Mouse (Mus musculus) cerebellum, adult 9-10 months (tissue): ENCODE measurements around the gene Hes6.

Experiments used
- DNase-seq: peaks from one replicate; pipeline ENCODE4 v3.0.0; 2022

Gene Hes6

DNA sequence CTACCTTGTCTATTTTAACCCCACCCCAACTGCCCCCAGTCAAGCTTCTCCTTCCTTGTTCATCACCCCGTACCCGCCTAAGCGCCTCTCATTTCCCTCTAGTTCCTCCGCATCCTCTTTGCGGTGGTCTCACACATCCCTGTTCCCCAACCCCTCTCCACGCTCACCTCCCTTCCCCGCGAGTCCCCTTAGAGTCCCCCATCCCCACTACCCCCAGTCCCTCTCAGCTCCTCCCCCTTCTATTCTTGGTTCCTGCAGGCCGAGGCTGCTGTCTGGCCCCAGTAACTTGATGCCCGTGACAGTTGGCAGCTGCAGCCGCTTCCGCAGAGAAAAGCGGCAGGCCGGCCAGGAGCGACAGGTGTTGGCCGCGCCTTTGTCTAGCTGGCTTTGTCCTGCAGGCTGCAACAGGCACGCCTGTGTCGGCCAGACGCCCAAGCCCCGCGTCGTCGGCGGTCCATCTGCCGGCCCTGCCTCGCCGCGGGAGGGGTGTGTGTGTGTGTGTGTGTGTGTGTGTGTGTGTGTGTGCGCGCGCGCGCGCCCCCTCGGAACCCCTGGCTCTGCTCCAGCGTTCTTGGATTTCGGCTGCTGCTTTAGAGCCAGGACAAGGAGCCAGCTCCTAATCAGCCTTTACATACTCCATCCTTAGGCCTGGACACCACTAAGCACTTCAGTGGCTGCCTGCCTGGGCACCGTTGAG lies at the start of gene Hes6:
Gene Hes6 (minus strand): TSS at position 141 of the 697 bp plus-strand sequence.
- peak; percentile 89 for DNase-seq

- DNase-seq, result no peak
Observed at GRCm38 (mm10) chr1:91463336-91463995, 49.6 kb upstream of the Hes6 start.

DNA sequence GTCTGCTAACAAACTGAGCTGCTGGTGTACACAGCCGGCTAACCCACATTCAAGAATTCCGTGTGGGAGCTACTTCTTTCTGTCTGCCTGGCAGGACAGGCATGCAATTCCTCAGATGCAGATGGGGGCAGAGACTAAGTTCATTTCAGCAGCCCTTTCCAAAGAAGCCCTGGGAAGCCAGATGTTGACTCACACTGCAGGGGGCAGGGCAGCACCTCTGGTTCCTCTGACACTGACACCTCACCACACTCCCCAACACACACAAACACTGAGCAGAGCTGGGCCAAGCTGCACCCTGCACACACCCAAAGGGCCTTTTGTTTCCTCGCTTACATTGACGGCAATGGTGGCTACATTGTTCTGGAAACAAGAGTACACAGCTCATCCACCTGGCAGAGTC lies 46.7 kb upstream of the Hes6 start:
- peak; percentile 43 for DNase-seq

DNA sequence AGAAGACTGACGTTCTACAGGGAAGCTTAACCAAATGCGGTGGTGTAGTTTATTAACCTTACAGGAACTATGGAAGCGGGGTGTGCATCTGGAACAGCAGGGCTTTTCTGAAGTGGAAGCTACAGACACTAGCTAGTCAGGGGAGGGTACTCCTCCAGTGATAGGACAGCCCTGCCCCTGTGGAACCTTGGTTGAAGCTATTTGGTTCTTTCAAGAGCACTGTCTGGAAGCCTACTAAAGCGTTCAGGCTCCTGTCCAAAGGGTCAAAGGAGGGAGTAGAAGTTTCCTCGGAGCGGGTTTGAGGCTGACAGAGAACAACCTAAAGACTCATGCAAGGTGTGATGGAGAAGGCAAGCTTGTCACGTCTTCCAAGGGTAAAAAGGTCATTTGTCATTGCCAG lies 46.2 kb upstream of the Hes6 start:
- no peak for DNase-seq

GRCm38 (mm10) chr1:91459059-91459809 lies 45.4 kb upstream of the Hes6 start, which contains the start of gene Per2:
TSS of gene Per2 (minus strand) at chr1:91459324.
- DNase-seq, result peak; percentile 100

DNA sequence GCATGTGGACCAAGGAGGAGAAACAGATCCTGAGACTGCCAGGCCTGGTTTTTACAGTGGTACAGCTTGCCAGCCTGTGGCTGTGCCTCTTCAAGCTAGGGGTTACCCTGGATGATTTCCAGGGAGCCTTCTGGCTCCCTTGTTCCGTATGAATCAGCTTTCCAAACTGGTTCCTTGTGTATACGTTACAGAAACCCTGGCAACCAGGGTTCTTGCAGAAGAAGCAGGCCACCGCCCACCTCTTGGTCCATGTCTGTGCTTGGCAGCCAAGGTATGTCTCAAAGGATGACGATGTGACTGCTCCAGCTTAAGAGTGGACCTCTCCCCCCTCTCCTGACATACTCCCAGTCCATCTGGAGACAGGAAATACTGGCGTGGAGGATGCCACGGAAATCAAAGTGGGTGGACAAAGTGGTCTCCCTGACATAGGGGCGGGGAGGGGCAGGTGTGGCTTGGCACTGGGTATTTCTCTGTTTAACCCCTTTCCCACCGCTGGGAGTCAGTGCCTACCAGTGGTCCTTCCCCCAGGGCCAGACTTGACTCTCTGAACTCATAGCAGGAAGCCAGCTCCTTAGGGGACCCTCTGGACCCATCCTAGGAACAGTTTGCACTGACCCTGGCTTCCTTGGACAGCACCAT lies 44.5 kb upstream of the Hes6 start:
- peak; percentile 76 for DNase-seq

DNA sequence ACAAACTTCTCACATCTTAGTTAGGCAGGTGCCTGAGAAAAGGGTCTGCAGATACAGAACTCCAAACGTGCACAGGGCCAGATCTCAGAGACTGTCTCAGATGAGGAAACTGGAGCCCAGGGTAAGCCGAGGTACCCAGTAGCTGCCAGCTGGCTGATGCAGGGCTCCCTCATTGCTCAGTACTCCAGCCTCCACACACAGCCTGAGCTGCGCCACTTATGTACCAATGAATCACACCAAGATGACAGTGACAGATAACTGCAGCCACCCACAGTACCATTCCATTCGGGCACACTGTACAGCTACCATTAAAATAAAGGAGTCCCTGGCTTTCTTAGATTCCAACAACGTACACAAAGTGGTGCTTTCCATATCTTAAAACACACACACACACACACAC lies 43.9 kb upstream of the Hes6 start:
- peak; percentile 47 for DNase-seq

GRCm38 (mm10) chr1:91457116-91457515 lies 43.3 kb upstream of the Hes6 start:
- DNase-seq, result no peak

DNA sequence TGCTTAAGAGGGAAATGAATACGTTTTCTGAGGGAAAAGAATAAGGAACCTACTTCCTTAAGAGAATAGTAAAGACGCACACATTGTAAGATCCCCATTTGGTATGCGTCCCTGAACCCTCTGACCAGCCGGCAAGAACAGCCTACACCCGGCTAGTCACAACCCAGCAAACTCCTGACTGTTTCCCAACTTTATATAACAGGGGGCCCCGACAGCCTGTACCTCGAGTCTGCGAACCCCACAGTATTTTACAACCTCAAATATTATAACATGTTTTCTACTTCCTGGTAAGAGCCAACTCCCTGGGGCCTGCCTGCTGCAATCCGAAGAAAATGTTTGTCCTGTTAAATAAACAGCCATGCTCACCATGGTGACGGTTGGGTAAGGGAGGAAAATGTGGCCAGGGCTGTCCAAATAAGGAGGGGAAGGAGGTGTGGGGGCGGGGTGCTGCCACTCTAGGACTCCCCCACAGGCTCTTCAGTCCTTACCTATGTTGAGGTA lies 42.5 kb upstream of the Hes6 start:
- no peak for DNase-seq

GRCm38 (mm10) chr1:91455661-91456161 lies 41.9 kb upstream of the Hes6 start:
- no peak for DNase-seq

DNA sequence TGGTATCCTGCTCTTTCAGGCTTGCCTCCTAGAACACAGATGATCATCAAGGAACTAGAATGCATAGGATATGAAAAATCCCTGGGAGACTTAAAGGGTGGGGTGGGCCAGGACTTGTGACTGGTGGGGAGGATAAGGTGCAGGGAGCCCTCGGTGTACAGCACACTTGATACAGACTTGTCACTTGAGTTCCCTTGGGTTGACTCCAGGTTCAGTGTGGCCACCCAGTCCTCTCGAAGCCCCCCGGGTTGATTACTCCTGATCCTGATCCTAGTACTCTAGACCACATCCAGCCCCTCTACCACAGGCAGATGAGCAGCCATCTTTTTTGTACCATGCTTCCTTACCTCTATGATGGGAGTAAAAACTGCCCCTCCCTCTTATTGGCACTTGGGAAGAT lies 41.1 kb upstream of the Hes6 start:
- DNase-seq, result no peak

GRCm38 (mm10) chr1:91454366-91454765 lies 40.5 kb upstream of the Hes6 start:
- no peak for DNase-seq

DNA sequence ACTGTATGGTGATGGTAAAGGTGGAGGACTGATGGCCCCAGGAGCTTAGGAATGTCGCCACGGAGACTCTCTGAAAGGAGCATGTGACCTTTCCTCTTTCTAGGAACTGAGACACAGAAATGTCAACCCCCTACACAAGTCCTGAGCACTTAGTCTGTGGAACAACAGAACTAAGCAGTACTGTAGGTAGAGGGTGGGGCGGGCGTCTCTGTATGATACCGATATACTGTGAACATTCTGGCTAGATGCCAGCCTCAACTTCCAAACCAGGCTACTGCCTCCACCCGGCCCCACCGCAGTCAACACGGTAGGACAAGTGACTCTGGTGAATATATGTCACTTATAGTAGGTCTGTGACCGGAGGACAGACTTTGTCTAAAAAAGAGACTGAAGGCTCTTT lies 40.1 kb upstream of the Hes6 start:
- DNase-seq, result no peak

DNA sequence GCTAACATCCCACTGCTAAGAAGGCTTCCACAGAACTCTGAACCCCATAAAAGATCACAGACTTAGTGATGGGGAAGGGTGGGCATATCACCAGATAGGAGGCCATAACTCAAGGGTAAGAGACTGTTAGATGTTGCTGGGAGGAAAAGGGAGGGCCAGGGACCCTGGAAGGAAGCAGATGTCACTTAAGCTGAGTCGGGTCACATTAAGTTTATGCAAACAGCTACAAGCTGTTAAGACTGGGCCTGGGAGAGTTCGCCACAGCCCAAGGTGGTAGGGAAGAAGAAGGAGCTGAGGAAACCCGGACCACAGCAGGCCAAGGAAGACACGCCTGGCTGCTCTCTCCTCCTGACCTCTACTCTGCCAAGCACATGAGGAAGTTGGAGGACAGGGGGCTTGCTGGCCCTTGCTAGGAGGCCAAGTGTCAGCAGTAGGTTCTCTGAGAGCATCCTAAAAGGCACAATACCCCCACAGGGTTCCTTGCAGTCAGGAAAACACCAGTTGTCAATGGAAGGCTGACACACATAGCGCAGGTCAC lies 37.8 kb upstream of the Hes6 start:
- DNase-seq, result no peak

DNA sequence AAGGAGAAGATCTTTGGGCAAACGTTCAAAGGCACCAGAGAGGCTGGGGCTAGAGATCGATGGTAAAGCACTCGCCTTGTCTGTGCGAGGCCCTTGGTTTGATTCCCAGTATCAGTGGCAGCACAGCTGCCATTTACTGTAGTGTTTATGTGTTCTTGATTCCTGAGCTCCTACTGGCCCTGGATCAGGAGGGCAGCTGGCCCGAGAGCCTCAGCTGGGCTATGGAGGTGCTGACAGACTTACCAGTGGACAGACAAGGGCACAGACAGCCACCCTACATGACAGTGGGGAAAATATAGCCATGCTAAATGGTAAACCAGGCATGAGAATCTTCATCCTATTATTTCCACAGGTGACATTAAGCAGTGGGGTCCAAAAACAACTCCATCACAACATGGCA lies 37.0 kb upstream of the Hes6 start:
- no peak for DNase-seq

- no peak for DNase-seq
Observed at GRCm38 (mm10) chr1:91448688-91449087, 34.9 kb upstream of the Hes6 start.

DNA sequence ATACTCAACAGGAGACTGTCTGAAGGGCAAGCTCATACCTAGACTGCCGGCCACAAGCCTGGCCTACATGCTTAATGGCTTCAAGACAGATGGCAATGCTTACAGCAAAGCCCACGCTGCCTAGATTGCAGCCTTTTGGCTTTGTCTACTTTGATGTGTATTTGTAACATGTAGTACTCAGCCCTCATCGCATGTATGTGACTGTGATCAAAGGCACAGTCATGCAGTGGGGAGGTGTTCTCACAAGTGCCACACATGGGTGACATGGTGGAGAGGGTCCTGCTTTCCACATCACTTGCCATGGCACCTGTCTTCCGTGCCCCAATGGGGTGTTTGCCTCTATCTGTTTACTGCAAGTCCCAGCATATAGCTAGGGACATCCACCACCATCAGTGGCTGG lies 32.7 kb upstream of the Hes6 start:
- DNase-seq, result no peak

DNA sequence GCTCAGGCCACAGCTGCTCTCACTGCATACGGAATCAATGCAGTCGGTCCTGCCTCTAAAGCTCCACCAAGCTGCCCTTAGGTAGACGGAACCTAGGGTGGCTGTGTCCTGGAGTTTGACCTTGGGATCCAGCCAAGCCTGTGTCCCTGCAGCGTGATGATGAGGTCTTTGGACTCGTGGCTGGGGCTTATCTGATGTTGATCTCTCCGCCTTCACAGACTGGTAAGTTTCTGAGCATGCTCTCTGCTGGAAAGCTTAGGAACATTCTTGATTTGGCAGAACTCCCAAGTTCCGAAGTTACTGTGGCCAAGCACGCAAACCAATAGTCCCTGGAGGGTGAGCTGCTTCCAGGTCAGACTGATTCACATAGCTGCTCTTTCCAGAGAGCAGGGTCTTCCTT lies 32.2 kb upstream of the Hes6 start:
- DNase-seq, result no peak

DNA sequence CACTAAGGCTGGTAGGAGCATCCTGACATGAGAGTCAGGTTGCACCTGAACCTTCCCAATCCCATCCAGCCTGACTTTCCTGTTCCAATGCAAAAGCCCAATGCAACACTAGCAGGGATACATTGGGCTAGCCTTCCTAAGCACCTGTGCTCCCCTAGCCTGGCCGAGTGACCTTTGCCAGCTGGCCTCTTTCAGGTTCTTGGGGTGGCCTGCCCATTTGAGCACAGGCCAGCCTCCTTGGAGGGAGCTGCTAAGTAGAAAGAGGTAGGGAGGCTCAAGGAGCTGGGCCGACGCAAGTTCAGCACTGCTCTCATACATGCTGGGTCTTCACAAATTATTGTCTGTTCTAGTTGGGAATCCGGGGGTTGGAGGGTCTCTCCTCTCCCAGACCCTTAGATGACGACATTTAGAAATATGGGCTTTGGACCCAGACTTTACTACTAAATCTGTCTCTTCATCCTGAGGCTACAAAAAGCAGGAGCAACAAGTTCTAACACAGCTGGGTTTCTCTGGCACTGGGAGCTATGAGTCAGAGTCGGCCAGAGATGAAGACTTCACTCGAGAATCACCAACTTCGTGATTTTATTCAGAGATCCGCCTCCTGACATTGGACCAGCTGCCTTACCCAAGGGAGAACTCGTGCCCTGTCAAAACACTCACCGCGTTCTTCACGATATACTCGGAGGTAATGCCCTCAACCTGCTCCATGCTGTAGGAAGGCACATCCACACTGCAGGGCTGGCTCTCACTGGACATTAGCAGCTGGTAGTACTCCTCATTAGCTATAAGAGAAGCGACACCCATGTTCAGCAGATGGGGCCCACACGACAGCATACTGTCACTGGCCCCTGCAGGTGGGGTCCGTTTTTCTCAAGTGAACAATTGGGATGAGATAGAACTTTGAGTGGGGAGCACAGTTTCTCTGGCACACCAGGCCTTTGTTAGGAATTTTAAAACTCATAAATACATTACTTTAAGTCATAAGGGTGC lies 31.3 kb upstream of the Hes6 start:
- DNase-seq, result no peak

- no peak for DNase-seq
Observed at GRCm38 (mm10) chr1:91442350-91442990, 28.6 kb upstream of the Hes6 start.

GRCm38 (mm10) chr1:91441855-91442254 lies 28.0 kb upstream of the Hes6 start:
- DNase-seq, result no peak
